Mouse (Mus musculus): Measurements from ENCODE around the gene Slc9a9.

- TF ChIP-seq CTCF (IDR thresholded peaks at IDR 0.05; ENCODE audit: low read depth) (no peak), EP300 (IDR thresholded peaks at IDR 0.05; ENCODE audit: low read depth) (no peak)
Measured at GRCm38 (mm10) chr9:95182272-95182671, 512.6 kb downstream of the Slc9a9 start.
